Mouse (Mus musculus) lung, postnatal 0 days (tissue): ENCODE results near the gene Galp. TPM values are rescaled to one million over a fixed set of nuclear protein-coding genes. Genes with fewer than 3 reads are reported as not detected.
"Not testable (repeated sequence)": the region's sequence is repeated elsewhere in the genome, so short reads cannot be mapped to it uniquely, and the experiment has no call there.

Experiments
- ATAC-seq: fragments of 200-750 bp; cut with Nextera tagmentation; 2 replicates; pipeline ENCODE4 v1.8.0; 2017; ENCODE audit warnings: moderate library complexity
- DNase-seq: peaks from one replicate; pipeline ENCODE4 v3.0.0-alpha.2; 2016; ENCODE audit warnings: low spot score
- H3K27ac ChIP-seq: fragments of 300-500 bp; sonication (generic); 2 replicates; pipeline ENCODE4 v1.5.1; 2014; ENCODE audit warnings: antibody characterized with exemption, mild to moderate bottlenecking, low read length, mixed read lengths
- H3K27me3 ChIP-seq: fragments of 300-500 bp; sonication (generic); replicated peaks from 2 replicates; pipeline ENCODE4 v1.6.1; 2014; ENCODE audit warnings: low read length, mixed read lengths; ENCODE audit not compliant: insufficient read depth
- H3K36me3 ChIP-seq: fragments of 300-500 bp; sonication (generic); 2 replicates; pipeline ENCODE4 v1.6.1; 2014; ENCODE audit warnings: low read length, mixed read lengths; ENCODE audit not compliant: insufficient read depth
- H3K4me1 ChIP-seq: fragments of 300-500 bp; sonication (generic); 2 replicates; pipeline ENCODE4 v1.6.1; 2014; ENCODE audit warnings: antibody characterized with exemption, low read depth, low read length, mixed read lengths; ENCODE audit not compliant: insufficient read depth
- H3K4me2 ChIP-seq: fragments of 300-500 bp; sonication (generic); replicated peaks from 2 replicates; pipeline ENCODE4 v1.6.1; 2014; ENCODE audit warnings: low read depth, mild to moderate bottlenecking, low read length, moderate library complexity, mixed read lengths
- H3K4me3 ChIP-seq: fragments of 300-500 bp; sonication (generic); 2 replicates; pipeline ENCODE4 v1.5.1; 2014; ENCODE audit warnings: low read depth, low read length
- H3K9ac ChIP-seq: fragments of 300-500 bp; sonication (generic); replicated peaks from 2 replicates; pipeline ENCODE4 v1.6.1; 2014; ENCODE audit warnings: low read depth, mild to moderate bottlenecking
- H3K9me3 ChIP-seq: fragments of 300-500 bp; sonication (generic); 2 replicates; pipeline ENCODE4 v1.6.1; 2016; ENCODE audit warnings: low read length, mixed read lengths
- CTCF ChIP-seq: IDR thresholded peaks from 2 replicates; pipeline ENCODE4 v1.5.1; 2016; ENCODE audit warnings: antibody characterized with exemption, mild to moderate bottlenecking
- EP300 ChIP-seq: IDR thresholded peaks from 2 replicates; pipeline ENCODE4 v1.6.1; 2016; ENCODE audit warnings: antibody characterized with exemption, mild to moderate bottlenecking, control low read depth
- WGBS: fragments of 180-500 bp; shearing (Covaris S2); extraction: QIAGEN DNeasy Blood & Tissue Kit; methylation state at CpG from one replicate; pipeline ENCODE4 v1.1.7; 2014; 5-methylcytosine and 5-hydroxymethylcytosine counted together
- polyA plus RNA-seq: library from polyadenylated mRNA; unstranded; fragments of >200 nt; fragmentation: Nextera tagmentation; extraction: Ambion mirVana; gene quantifications from 2 replicates; pipeline ENCODE4 v1.2.1, GENCODE M21; 2015

Galp gene
- polyA plus RNA-seq, 1 experiment from 2014 or later = not detected

DNA sequence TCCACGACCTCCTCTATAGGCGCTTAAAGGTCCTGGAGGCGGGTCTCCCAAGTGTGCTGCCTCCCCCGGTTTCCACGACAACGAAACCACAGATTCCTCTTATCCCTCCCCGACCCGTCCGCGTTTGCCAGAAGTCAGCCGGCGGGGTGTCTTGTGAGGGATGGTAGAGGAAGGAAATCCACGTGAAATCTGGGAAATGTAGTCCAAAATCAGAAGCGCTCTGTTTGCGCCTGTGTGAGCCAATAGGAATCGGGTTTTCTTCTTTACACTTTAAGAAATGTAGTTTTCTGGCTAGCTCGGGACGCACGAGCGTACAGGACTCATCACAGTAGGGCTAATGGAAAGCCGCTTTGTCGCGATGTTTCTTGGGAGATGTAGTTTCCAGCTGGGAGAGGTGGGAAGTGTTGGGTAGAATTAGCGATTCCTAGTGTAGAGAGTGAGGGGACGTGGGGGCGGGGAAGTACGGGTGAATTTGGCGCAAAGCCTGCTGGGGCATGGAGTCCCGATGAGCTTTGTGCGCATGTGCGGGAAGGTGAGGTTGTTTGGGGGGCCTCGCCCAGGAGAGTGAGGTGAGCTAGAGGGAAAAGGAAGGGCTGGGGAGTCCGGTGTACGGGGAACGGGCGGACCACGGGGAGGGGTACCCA, 24.8 kb upstream of the Galp start, which contains the start of gene Zfp444:
Zfp444 (plus strand) TSS at position 221 of the 644 bp plus-strand sequence.
- no peaks in the 10 kb centered on the region for H3K36me3 ChIP-seq
- ATAC-seq (peak; percentile 94), DNase-seq (peak; percentile 99)
- H3K27ac ChIP-seq = peak within 1 kb of the TSS; percentile 81
- H3K27me3 ChIP-seq = no peaks in the 10 kb centered on the region
- H3K9ac ChIP-seq = peak within 1 kb of the TSS; percentile 37
- H3K4me2 ChIP-seq = peak within 1 kb of the TSS; percentile 84
- TF ChIP-seq CTCF (no peak), EP300 (peak; percentile 60)
- WGBS = 1% methylated on average over 37 of the region's 37 CpGs
- H3K4me1 ChIP-seq = no peaks in the 10 kb centered on the region; the same call in 1 of the 2 replicates
- H3K4me3 ChIP-seq = peak within 1 kb of the TSS; percentile 60
- no peaks in the 10 kb centered on the region for H3K9me3 ChIP-seq

DNA sequence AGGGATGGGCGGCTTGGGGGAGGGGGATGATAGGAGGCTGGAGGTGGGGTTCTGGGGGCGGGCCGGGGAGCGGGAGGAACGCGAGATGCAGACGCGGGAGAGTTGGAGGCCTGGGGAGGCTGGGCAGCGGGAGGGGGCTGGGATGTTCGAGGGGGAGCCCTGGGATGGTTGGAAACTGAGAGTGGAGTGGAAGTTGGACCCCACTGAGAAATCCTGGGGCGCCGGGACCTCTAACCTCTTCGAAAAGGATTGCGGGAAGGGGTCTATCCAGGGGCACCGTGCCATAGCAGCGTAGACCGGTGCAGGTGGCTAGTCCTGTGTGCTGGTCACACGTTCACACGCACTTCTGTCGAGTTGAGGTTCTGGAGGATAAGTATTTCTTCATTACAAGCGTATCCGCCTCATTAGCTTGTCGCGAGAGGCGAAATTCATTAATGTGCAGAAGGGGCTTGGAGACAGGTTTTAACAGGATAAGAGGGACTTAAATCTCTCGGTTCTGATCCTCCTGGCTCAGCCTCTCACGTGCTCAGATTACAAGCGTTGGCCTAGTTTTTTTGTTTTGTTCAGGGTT, 24.1 kb upstream of the Galp start:
- Histone ChIP-seq H3K4me2 (peak overlapping the region; percentile 84), H3K9ac (peak overlapping the region; percentile 32), H3K4me3 (peak overlapping the region; percentile 60), H3K36me3 (no peaks in the 10 kb centered on the region), H3K27ac (peak overlapping the region; percentile 58), H3K27me3 (no peaks in the 10 kb centered on the region), H3K9me3 (no peaks in the 10 kb centered on the region), H3K4me1 (no peaks in the 10 kb centered on the region; the same call in 1 of the 2 replicates)
- ATAC-seq = peak; percentile 14
- peak; percentile 43 for DNase-seq
- TF ChIP-seq EP300 = no peak
- WGBS = 1% methylated on average over 25 of the region's 28 CpGs

DNA sequence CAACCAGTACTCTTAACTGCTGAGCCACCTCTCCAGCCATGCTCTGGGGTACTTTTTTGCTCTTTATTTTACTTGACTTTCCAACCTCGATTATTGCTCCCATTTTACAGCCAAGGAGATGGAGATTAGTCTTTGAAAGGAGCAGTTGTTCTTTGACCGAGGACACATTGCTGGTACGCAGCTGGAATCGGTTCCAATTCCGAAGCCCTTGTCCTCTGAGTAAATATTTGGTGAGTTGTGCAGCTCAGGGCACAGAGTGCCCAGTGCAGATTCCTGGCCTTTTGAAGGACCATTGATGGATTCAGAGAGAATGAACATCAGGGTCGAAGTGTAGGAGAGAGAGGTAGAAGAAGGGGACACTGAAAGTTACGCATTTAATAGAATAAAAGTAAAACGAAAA, 23.0 kb upstream of the Galp start:
- H3K27me3 ChIP-seq = no peaks in the 10 kb centered on the region
- H3K9ac ChIP-seq = no peak overlapping the region
- 60% methylated on average over 8 of the region's 8 CpGs for WGBS

DNA sequence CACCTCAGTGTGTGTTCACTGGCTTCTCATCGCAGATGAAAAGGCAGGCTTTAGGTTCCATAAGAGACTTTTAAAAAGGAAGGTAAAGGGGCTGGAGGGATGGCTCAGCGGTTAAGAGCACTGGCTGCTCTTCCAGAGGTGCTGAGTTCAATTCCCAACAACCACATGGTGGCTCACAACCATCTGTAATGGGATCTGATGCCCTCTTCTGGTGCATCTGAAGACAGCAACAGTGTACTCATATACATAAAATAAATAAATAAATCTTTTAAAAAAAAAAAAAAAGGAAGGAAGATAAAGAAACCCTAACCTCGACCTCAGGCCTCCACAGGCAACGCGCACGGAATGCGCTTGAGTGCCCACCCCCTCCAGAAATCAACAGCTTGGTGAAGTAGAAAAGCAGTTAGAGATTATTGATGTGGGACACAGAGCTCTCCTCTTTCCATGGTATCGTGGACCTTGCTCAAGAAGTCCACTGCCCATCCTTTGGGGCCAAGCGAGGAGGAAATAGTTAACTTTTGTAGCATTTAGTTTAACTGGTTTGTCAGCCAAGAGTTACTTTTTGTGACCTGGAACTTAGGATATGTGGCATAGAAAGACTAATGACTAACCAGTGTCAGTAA, 22.4 kb upstream of the Galp start:
- not testable (repeated sequence) for H3K4me1 ChIP-seq, ATAC-seq, H3K9me3 ChIP-seq, H3K27ac ChIP-seq, H3K27me3 ChIP-seq, H3K36me3 ChIP-seq, H3K4me3 ChIP-seq, H3K9ac ChIP-seq, H3K4me2 ChIP-seq, DNase-seq
- peak; percentile 44 for TF ChIP-seq CTCF
- 60% methylated on average over 9 of the region's 9 CpGs for WGBS

More for the DNA sequence above, 23.0 kb upstream of the Galp start:
- Histone ChIP-seq H3K4me2 (0 out of 2 replicates have a peak overlapping the region, but pooled peaks have one; percentile 11), H3K36me3 (no peaks in the 10 kb centered on the region), H3K27ac (no peak overlapping the region), H3K9me3 (no peaks in the 10 kb centered on the region), H3K4me1 (no peaks in the 10 kb centered on the region; the same call in 1 of the 2 replicates), H3K4me3 (no peak overlapping the region)
- ATAC-seq (no peak), DNase-seq (no peak)
- TF ChIP-seq CTCF (no peak), EP300 (no peak)

DNA sequence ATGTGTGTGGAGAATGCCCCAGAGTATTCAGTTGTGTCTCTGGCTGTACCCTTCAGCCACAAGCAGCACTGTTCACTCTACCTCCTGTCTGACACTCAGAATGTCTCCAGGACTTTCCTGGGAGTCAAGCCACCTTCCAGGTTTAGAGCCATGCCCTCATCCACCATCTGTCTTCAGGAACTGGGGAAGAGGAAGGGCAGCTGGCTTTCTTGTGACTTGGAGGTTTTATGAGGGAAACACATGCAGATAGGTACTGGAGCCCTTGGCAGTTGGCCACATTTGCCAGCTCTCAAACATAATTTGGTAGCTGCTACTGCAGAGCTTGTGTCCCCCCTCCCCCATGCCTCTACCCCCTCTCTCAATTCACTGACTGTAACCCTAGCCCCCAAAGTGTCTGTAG, 17.9 kb upstream of the Galp start:
- H3K36me3 ChIP-seq = no peaks in the 10 kb centered on the region
- H3K9me3 ChIP-seq = no peaks in the 10 kb centered on the region
- no peak overlapping the region for H3K9ac ChIP-seq
- ATAC-seq (no peak), DNase-seq (no peak)
- TF ChIP-seq CTCF = no peak
- TF ChIP-seq EP300 = no peak
- H3K4me3 ChIP-seq = no peak overlapping the region
- H3K27ac ChIP-seq = no peak overlapping the region
- H3K4me2 ChIP-seq = no peak overlapping the region
- H3K27me3 ChIP-seq = no peaks in the 10 kb centered on the region
- H3K4me1 ChIP-seq = no peaks in the 10 kb centered on the region

DNA sequence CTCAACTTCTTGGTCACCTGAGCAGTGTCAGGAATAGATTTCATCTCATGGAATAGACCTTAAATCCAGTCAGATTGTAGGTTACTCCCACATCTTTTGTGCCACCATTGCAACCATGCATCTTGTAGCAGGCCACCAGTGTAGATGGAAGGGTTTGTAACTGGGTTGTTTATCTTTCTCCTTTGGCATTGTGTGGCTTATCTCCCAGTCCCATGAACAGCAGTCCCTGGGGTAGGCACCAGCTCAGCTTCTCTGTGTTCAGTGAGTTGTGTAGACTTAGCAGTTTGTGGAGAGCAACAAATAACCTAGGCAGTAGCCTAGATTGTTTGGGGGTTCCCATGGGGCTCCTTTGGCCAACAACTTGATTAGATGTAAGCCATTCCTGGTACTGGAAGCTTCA, 14.0 kb upstream of the Galp start:
- TF ChIP-seq EP300 = no peak
- H3K27ac ChIP-seq = no peak overlapping the region
- H3K27me3 ChIP-seq = no peaks in the 10 kb centered on the region
- DNase-seq (no peak), ATAC-seq (no peak)
- 0 out of 2 replicates have a peak, but pooled peaks cover 9% of the 10 kb centered on the region for H3K36me3 ChIP-seq
- no peak overlapping the region for H3K9ac ChIP-seq
- no peak overlapping the region for H3K4me3 ChIP-seq
- no peaks in the 10 kb centered on the region for H3K4me1 ChIP-seq
- no peak overlapping the region for H3K4me2 ChIP-seq
- no peaks in the 10 kb centered on the region for H3K9me3 ChIP-seq
